Mouse (Mus musculus) left cerebral cortex, adult 11 months (tissue): Measurements from ENCODE around the gene Kdm7a.

Experiments
- DNase-seq: peaks from one replicate; pipeline ENCODE4 v3.0.0; 2022; ENCODE audit warnings: low spot score

The Kdm7a gene

GRCm38 (mm10) chr6:39206581-39207461 is at the start of gene Kdm7a:
Gene Kdm7a, minus strand, starts transcription at chr6:39206789.
- peak; percentile 69 for DNase-seq

DNA sequence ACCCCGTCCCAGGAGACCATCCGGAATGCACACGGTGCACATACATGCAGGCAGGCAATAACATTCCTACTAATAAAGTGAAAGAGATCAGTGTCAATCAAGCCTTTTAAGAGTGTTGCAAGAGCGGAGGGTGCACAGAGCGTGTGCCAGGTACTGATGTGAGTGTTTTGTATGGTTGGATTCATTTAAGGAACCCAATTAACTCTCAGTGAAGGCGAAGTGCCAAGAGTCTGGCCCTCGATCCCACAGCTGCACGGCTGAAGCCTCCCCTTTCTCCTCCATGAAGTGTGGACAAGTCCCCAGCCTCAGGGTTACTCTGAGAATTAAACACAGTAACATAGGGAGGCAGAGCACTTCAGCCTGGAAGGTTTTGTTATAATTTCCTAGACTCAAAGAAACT is 48.7 kb upstream of the Kdm7a start:
- no peak for DNase-seq

- no peak for DNase-seq
Observed at GRCm38 (mm10) chr6:39250055-39250454, 43.5 kb upstream of the Kdm7a start.

GRCm38 (mm10) chr6:39249176-39249770 is 42.7 kb upstream of the Kdm7a start:
- DNase-seq: no peak

- DNase-seq: no peak
Observed at GRCm38 (mm10) chr6:39244066-39244465, 37.5 kb upstream of the Kdm7a start.

- DNase-seq: no peak
Observed at GRCm38 (mm10) chr6:39243511-39243961, 36.9 kb upstream of the Kdm7a start.

GRCm38 (mm10) chr6:39242718-39243471 is 36.3 kb upstream of the Kdm7a start:
- DNase-seq: no peak

DNA sequence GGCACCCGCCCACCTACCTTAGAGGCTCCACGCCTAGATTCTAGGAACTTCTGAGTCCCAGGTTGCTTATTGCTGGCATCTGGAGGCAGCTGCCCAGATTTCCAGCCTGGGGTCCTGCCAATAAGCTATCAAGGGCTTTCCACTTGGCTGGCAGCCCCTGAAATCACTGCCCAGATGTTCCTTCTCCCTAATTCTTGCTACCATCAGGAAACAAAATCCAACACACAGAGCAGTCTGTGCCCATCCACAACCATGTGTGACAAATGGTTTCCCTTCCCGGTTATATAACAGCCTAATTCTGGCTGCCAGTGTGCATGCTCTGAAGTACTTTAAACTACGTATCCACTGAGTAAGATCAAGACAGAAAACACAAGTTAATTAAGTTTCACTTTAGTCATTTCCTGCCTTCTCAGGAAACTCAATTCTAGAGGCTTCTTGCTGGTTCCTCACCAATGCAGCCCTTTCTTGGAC is 34.9 kb upstream of the Kdm7a start:
- peak; percentile 44 for DNase-seq

DNA sequence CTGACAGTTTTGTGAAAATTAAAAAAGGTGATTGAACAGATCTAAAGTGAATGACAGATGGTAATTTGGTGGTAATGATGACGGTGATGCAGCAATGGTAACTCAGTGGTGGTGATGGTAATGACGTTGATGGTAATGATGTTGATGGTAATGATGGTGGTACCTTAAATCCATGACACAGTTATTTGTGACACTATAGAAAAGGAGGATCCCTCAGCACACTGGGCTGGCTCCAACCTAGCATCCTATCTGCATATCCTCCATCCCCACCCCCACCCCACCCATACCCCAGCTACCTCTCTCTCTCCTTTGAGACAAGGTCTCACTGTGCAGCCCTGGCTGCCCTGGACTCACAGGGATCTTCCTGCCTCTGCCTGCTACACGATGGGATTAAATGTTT is 34.4 kb upstream of the Kdm7a start:
- no peak for DNase-seq

DNA sequence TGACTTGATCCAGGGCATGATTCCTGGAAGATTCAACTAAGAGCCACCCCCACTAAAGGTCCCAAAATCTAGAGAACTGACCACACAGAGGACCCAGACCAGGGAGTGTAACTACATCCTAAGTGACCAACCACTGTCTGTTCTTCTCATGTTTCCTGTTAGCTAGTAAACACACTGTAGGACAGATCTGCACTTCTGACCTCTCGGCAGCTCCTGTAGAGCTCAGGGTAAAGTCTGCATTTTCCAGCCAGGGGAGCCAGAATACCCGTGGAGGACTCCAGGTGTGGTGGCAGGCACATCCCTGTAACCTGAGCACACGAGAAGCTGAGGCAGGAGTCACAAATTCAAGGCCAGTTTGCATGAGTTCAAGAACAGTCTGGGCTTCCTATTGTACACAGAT is 31.3 kb upstream of the Kdm7a start:
- DNase-seq: no peak

GRCm38 (mm10) chr6:39232617-39233016 is 26.0 kb upstream of the Kdm7a start:
- DNase-seq: no peak

DNA sequence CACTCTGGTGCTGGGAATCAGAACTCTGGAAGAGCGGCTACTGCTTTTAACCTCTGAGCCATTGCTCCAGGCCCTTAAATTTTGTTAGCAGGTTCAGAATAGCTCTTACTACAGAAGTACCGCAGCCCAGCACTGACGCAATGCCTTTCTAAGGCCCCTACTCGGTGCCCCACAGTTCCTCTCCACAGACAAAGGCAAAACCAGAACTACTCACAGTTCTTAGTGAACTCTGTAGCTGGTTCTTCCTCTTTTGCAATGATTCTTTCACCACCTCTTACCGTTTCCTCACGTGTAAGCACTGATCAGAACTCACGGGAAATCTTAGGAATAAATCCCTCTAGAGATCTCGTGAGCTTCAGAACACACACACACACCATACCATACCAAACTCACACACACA is 24.1 kb upstream of the Kdm7a start:
- DNase-seq: no peak

DNA sequence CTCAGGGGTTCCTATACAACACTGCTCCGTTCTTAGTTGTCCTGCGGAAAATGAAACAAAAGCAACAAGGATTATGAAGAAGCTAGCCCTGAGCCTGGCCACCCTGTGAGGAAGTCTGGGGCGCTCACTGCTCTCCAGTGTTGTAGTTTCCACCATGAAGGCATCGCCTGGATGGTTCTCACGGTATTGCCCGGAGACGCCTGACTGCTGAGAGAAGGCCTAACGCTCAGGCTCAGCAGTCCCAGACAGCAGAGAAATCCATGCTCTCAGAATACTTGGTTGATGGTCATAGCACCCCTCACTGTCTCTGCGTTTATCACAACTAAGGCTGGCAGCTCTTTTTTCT is 20.0 kb upstream of the Kdm7a start:
- DNase-seq: no peak

DNA sequence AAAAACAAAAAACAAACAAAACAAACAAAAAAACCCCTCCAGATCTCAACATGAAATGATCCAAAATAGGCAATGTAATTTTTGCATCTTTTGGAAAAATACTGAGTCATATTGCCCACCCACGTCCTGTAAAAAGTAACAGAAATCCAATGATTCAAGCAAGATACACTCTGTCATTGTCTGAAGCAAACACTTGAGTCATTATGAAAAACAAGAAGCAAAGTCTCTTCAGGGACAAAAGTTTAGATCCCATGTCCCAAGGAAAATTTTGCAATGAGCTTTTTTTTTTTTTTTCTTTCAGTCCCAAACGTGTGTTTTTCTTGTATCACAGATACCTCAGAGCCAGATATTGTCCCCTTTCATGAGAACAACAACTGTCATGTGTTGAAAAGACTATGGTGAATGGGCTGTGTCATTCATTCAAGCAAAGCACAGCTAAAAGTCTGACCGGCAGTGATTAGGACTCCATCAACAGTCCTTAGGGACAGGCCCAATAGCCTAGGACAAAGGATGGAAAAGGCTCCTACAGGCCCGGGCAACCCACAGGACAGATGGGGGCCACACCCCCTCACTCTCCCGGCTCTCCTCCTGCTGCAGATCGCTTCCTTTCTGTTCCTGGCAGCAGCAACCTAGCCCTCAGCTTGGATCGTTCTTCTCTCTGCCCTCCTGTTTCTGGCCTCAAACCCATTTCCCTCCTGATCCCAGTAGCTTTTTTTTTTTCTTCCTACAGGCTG is 19.5 kb upstream of the Kdm7a start:
- no peak for DNase-seq

- DNase-seq: no peak
Observed at GRCm38 (mm10) chr6:39223328-39223885, 16.8 kb upstream of the Kdm7a start.

DNA sequence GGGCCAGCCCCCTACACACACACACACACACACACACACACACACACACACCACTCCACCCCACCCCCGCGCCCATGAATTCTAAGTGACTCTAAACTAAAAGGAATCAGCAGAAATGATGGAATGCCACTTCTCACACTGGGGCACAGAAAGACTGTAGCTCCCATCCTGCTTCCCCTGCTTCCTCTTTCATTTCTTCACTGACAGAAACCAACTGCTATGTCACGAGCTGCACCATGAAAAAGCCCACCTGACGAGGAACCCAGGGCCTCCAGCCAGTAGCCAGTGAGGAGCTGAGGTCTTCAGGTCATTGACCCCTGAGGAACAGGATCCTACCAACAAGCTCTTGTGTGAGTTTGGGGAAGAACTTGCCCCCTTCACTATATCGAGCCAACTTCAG is 15.9 kb upstream of the Kdm7a start:
- no peak for DNase-seq

DNA sequence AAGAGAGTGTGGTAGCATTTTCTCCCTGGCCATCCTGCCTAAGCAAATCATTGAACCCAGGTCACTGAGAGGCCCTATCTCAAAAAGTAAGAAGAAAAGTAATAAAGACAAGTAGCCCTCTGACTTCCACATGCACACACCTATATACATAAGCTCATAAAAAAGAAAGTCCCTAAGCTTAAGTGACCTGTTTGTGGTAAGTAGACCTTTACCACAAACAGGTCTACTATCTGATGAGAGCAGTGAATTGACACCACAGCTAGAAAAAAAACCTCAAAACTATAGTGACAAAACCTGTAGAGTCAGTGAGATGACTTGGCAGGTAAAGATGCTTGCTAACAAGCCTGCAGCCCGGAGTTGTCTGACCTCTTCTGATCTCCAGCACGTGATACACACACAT is 11.4 kb upstream of the Kdm7a start:
- no peak for DNase-seq

GRCm38 (mm10) chr6:39217138-39217537 is 10.5 kb upstream of the Kdm7a start:
- no peak for DNase-seq

GRCm38 (mm10) chr6:39214949-39215606 is 8.5 kb upstream of the Kdm7a start:
- no peak for DNase-seq

- no peak for DNase-seq
Observed at GRCm38 (mm10) chr6:39209677-39210076, 3.1 kb upstream of the Kdm7a start.

GRCm38 (mm10) chr6:39208181-39208580 is 1.6 kb upstream of the Kdm7a start:
- no peak for DNase-seq
